Mouse (Mus musculus): ENCODE results near the gene Mybpc3. TPM values are rescaled to one million over a fixed set of nuclear protein-coding genes. Genes with fewer than 3 reads are reported as not detected.

Gene Mybpc3
- polyA plus RNA-seq, 1 experiment from 2014 or later, result 0.05 TPM

DNA sequence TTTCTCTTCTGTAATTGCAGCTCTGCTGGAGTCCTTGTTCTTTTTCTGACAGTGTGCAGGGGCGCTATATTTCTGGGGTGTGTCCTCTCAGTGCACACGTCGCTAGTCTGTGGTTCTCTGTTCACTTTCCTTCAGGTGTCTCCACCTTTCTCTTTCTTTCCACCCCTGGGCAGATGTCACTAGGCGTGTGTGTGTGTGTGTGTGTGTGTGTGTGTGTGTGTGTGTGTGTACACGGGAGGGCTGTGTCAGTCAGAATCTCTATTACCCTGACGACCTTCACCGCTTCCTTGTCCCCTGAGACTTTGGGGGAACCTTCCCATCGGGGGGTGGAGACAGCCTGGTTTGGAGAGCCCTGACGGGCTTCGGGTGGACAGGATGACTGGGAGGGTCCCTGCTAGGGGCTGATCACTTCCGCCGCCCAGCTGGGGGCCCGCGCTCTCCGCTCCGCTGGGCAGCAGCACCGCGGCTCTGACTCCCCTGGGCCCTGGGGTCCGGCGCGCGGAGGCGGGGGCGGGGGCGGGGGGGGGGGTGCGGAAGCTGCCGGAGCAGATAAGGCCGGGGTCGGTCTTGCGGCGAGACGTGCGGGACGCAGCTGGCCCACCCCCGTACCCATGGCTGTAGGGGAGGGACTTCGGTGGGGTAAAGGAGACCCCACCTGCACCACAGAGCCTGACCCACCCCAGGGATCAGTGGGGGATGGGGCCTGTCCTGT lies 39.5 kb upstream of the Mybpc3 start:
- peaks cover 4% of the 10 kb centered on the region for H3K4me1 ChIP-seq (ENCODE audit: control insufficient read depth, insufficient read depth, low read depth, low read length)
- peak overlapping the region; percentile 97 for H3K4me2 ChIP-seq (ENCODE audit: low read length)
- H3K9ac ChIP-seq (ENCODE audit: low read depth, low read length), result peak overlapping the region; percentile 79
- H3K9me3 ChIP-seq (ENCODE audit: control insufficient read depth, low read length), result no peaks in the 10 kb centered on the region
- no peaks in the 10 kb centered on the region for H3K36me3 ChIP-seq (ENCODE audit: control insufficient read depth, insufficient read depth, low read length)
- H3K4me3 ChIP-seq (ENCODE audit: low read length), result peak overlapping the region; percentile 54
- peak; percentile 81 for ATAC-seq
- peak overlapping the region; percentile 48; the same call in 1 of the 2 replicates for H3K27ac ChIP-seq (ENCODE audit: low read depth, low read length)
- WGBS, result 1% methylated on average over 16 of the region's 36 CpGs
- H3K27me3 ChIP-seq (replicated peaks; ENCODE audit: control insufficient read depth, insufficient read depth, low read length), result no peaks in the 10 kb centered on the region

- H3K27ac ChIP-seq (ENCODE audit: low read depth, low read length), result peak overlapping the region; percentile 48; the same call in 1 of the 2 replicates
- WGBS, result 30% methylated on average over 5 of the region's 5 CpGs
Observed at GRCm38 (mm10) chr2:91079026-91079384, 38.9 kb upstream of the Mybpc3 start.

GRCm38 (mm10) chr2:91080784-91081513 lies 37.0 kb upstream of the Mybpc3 start:
- Histone ChIP-seq H3K4me1 (ENCODE audit: control insufficient read depth, insufficient read depth, low read depth, low read length) (peaks cover 4% of the 10 kb centered on the region), H3K27me3 (replicated peaks; ENCODE audit: control insufficient read depth, insufficient read depth, low read length) (no peaks in the 10 kb centered on the region), H3K9me3 (ENCODE audit: control insufficient read depth, low read length) (no peaks in the 10 kb centered on the region), H3K27ac (ENCODE audit: low read depth, low read length) (no peak overlapping the region), H3K4me3 (ENCODE audit: low read length) (no peak overlapping the region), H3K9ac (ENCODE audit: low read depth, low read length) (no peak overlapping the region), H3K36me3 (ENCODE audit: control insufficient read depth, insufficient read depth, low read length) (no peaks in the 10 kb centered on the region), H3K4me2 (ENCODE audit: low read length) (no peak overlapping the region)
- no peak for ATAC-seq
- WGBS, result 79% methylated on average over 8 of the region's 8 CpGs

More at GRCm38 (mm10) chr2:91079026-91079384, 38.9 kb upstream of the Mybpc3 start:
- H3K4me3 ChIP-seq (ENCODE audit: low read length), result peak overlapping the region; percentile 54
- peak overlapping the region; percentile 79 for H3K9ac ChIP-seq (ENCODE audit: low read depth, low read length)
- no peaks in the 10 kb centered on the region for H3K9me3 ChIP-seq (ENCODE audit: control insufficient read depth, low read length)
- H3K27me3 ChIP-seq (replicated peaks; ENCODE audit: control insufficient read depth, insufficient read depth, low read length), result no peaks in the 10 kb centered on the region
- no peaks in the 10 kb centered on the region for H3K36me3 ChIP-seq (ENCODE audit: control insufficient read depth, insufficient read depth, low read length)
- peaks cover 4% of the 10 kb centered on the region for H3K4me1 ChIP-seq (ENCODE audit: control insufficient read depth, insufficient read depth, low read depth, low read length)
- ATAC-seq, result no peak
- peak overlapping the region; percentile 97 for H3K4me2 ChIP-seq (ENCODE audit: low read length)

DNA sequence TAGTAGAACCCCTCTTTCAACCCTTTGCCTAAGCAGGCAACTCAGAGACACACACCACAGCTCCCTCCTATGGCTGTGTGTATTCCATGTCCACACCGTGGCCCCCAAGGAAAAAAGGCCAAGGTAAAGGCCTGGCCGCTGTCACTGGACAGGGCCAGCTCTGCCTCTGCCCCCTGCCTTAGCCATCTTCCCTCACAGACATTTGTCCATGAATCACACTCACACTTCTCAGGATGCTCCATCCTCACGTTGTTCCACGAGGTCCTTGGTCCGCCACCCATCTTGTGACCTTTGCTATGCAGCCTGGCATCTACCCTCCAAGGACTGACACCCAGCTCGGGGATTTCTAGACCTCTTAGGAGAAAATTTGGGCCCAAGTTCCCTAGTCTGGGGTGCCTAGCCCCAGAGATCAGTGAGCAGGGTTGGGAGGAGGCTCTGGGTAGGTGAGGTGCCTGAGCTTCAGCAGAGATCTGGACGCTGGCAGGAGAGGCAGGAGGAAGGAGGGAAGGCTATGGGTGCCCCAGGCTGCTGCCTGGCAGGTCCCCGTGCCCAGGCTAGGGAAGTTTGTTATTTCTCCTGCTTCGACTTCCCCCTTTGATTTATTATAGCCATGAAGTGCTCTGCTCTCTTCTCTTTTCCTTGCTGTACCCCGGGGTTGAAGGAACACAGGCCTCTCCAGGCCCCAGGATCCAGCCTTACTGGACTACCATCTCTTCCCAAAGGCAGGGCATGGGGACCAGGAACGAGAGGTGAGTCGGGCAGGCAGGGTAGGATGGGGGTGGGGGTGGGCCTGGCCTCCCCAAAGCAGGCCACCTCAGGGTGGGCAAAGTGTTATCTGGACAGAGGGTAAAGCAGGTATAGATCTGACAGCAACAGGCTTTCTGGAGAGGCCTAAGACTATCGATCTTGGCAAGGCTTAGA lies 35.9 kb upstream of the Mybpc3 start, which contains the start of gene Spi1:
Gene Spi1 (plus strand): TSS at position 616 of the 921 bp plus-strand sequence.
- Histone ChIP-seq H3K9me3 (ENCODE audit: control insufficient read depth, low read length) (no peaks in the 10 kb centered on the region), H3K9ac (ENCODE audit: low read depth, low read length) (no peak within 1 kb of the TSS), H3K4me2 (ENCODE audit: low read length) (no peak within 1 kb of the TSS), H3K27me3 (replicated peaks; ENCODE audit: control insufficient read depth, insufficient read depth, low read length) (no peaks in the 10 kb centered on the region), H3K27ac (ENCODE audit: low read depth, low read length) (no peak within 1 kb of the TSS), H3K4me1 (ENCODE audit: control insufficient read depth, insufficient read depth, low read depth, low read length) (peaks cover 4% of the 10 kb centered on the region), H3K36me3 (ENCODE audit: control insufficient read depth, insufficient read depth, low read length) (no peaks in the 10 kb centered on the region), H3K4me3 (ENCODE audit: low read length) (no peak within 1 kb of the TSS)
- WGBS, result 84% methylated on average over 13 of the region's 13 CpGs
- no peak for ATAC-seq

- no peak overlapping the region for H3K4me2 ChIP-seq (ENCODE audit: low read length)
- no peaks in the 10 kb centered on the region for H3K27me3 ChIP-seq (replicated peaks; ENCODE audit: control insufficient read depth, insufficient read depth, low read length)
- 74% methylated on average over 11 of the region's 11 CpGs for WGBS
- H3K9ac ChIP-seq (ENCODE audit: low read depth, low read length), result no peak overlapping the region
- ATAC-seq, result no peak
- H3K4me1 ChIP-seq (ENCODE audit: control insufficient read depth, insufficient read depth, low read depth, low read length), result peaks cover 4% of the 10 kb centered on the region
- no peaks in the 10 kb centered on the region for H3K36me3 ChIP-seq (ENCODE audit: control insufficient read depth, insufficient read depth, low read length)
- H3K4me3 ChIP-seq (ENCODE audit: low read length), result no peak overlapping the region
- no peak overlapping the region for H3K27ac ChIP-seq (ENCODE audit: low read depth, low read length)
- H3K9me3 ChIP-seq (ENCODE audit: control insufficient read depth, low read length), result no peaks in the 10 kb centered on the region
Observed at GRCm38 (mm10) chr2:91082844-91083243, 35.1 kb upstream of the Mybpc3 start.

DNA sequence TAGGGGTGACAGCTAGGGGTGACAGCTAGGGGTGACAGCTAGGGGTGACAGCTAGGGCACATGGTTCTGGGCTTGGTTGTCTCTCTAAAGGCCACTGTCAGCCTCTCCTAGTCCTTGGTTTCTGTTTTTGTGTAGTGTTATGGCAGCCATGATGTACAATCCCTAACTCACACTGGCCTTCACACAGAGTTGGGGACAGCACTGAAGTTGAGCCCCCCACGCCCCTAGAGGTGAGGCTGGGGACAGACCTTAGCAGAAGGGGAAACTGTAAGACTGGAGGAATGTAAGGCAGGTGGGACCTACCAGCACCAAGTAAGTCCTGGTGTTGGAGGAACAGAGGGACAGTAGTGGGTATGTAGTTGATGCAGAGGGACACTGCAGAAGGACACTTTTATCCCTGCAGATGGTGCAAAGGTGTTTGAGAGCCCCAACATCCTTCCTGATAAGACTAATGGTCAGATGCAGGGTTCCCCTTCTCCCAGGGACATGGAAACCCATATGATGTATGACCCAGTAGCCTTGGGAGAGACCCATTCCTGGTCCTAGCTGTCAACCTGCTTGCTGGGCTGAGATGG lies 34.5 kb upstream of the Mybpc3 start:
- Histone ChIP-seq H3K9ac (ENCODE audit: low read depth, low read length) (no peak overlapping the region), H3K4me3 (ENCODE audit: low read length) (no peak overlapping the region), H3K27me3 (replicated peaks; ENCODE audit: control insufficient read depth, insufficient read depth, low read length) (no peaks in the 10 kb centered on the region), H3K9me3 (ENCODE audit: control insufficient read depth, low read length) (no peaks in the 10 kb centered on the region), H3K27ac (ENCODE audit: low read depth, low read length) (no peak overlapping the region), H3K4me2 (ENCODE audit: low read length) (no peak overlapping the region), H3K4me1 (ENCODE audit: control insufficient read depth, insufficient read depth, low read depth, low read length) (peaks cover 4% of the 10 kb centered on the region), H3K36me3 (ENCODE audit: control insufficient read depth, insufficient read depth, low read length) (no peaks in the 10 kb centered on the region)
- ATAC-seq, result no peak
- WGBS, result 68% methylated on average over 1 of the region's 1 CpGs

- 85% methylated on average over 15 of the region's 15 CpGs for WGBS
- no peak overlapping the region for H3K27ac ChIP-seq (ENCODE audit: low read depth, low read length)
- no peak overlapping the region for H3K9ac ChIP-seq (ENCODE audit: low read depth, low read length)
- H3K9me3 ChIP-seq (ENCODE audit: control insufficient read depth, low read length), result no peaks in the 10 kb centered on the region
- H3K4me2 ChIP-seq (ENCODE audit: low read length), result no peak overlapping the region
- no peaks in the 10 kb centered on the region for H3K36me3 ChIP-seq (ENCODE audit: control insufficient read depth, insufficient read depth, low read length)
- H3K4me3 ChIP-seq (ENCODE audit: low read length), result no peak overlapping the region
- no peaks in the 10 kb centered on the region for H3K4me1 ChIP-seq (ENCODE audit: control insufficient read depth, insufficient read depth, low read depth, low read length)
- H3K27me3 ChIP-seq (replicated peaks; ENCODE audit: control insufficient read depth, insufficient read depth, low read length), result no peaks in the 10 kb centered on the region
- no peak for ATAC-seq
Observed at GRCm38 (mm10) chr2:91084179-91084820, 33.6 kb upstream of the Mybpc3 start.

- no peak overlapping the region for H3K4me2 ChIP-seq (ENCODE audit: low read length)
- H3K27me3 ChIP-seq (replicated peaks; ENCODE audit: control insufficient read depth, insufficient read depth, low read length), result no peaks in the 10 kb centered on the region
- no peak overlapping the region for H3K27ac ChIP-seq (ENCODE audit: low read depth, low read length)
- H3K4me1 ChIP-seq (ENCODE audit: control insufficient read depth, insufficient read depth, low read depth, low read length), result no peaks in the 10 kb centered on the region
- no peak overlapping the region for H3K4me3 ChIP-seq (ENCODE audit: low read length)
- 88% methylated on average over 14 of the region's 14 CpGs for WGBS
- ATAC-seq, result no peak
- H3K9me3 ChIP-seq (ENCODE audit: control insufficient read depth, low read length), result no peaks in the 10 kb centered on the region
- H3K36me3 ChIP-seq (ENCODE audit: control insufficient read depth, insufficient read depth, low read length), result no peaks in the 10 kb centered on the region
- H3K9ac ChIP-seq (ENCODE audit: low read depth, low read length), result no peak overlapping the region
Observed at GRCm38 (mm10) chr2:91085494-91086391, 32.2 kb upstream of the Mybpc3 start.

Data from hindbrain, embryonic 16.5 days (tissue).